Mouse (Mus musculus): ENCODE measurements at regions not wholly inside any gene's neighbourhood (a gene's known extent, or its start where the extent isn't known, plus 50 kb on each side); places are given as distances from the start of the nearest gene placed in this dataset.

DNA sequence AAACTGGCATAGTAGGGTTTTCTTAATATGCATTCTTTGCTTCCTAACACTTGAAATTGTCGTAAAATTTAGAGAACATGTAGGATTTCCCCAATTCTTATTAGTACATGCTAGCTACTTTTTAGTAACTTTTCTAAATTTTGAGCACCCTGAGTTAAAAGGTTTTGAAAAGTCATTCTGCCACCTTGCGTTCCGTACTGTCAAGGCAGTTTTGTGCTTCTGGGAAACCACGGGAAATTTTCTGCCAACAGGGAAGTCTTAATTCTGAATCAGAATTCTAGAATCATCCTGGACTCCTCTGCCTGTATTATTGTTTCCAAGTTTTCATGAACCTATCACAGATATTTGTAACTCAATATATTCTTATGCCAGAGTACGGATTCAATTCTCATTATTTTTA is 472.4 kb upstream of the N6amt1 start:
- 0 out of 2 replicates have a peak, but pooled peaks cover 2% of the 10 kb centered on the region for H3K9me3 ChIP-seq (replicated peaks)
- DNase-seq (ENCODE audit: low spot score) (no peak), ATAC-seq (ENCODE audit: extremely low read depth, insufficient number of reproducible peaks, low FRiP score, poor library complexity, severe bottlenecking) (no peak)
- TF ChIP-seq GATA1 (IDR thresholded peaks at IDR 0.05; ENCODE audit: borderline replicate concordance, low read length) (no peak), POLR2AphosphoS5 (IDR thresholded peaks at IDR 0.05; ENCODE audit: insufficient replicate concordance, low read depth, low read length) (no peak), CTCF (IDR thresholded peaks at IDR 0.05; ENCODE audit: low read depth, low read length) (no peak), TAL1 (conservative IDR thresholded peaks at IDR 0.05; ENCODE audit: low read depth, low read length) (no peak), GATA2 (IDR thresholded peaks at IDR 0.05; ENCODE audit: borderline replicate concordance, low read depth, low read length) (no peak)
- H3K4me1 ChIP-seq (ENCODE audit: insufficient read depth, low read depth, low read length), result no peaks in the 10 kb centered on the region
- H3K4me3 ChIP-seq (ENCODE audit: low read depth, low read length), result no peak overlapping the region
- H3K27me3 ChIP-seq (ENCODE audit: insufficient read depth, low read length), result no peaks in the 10 kb centered on the region
- no peaks in the 10 kb centered on the region for H3K36me3 ChIP-seq (replicated peaks)

DNA sequence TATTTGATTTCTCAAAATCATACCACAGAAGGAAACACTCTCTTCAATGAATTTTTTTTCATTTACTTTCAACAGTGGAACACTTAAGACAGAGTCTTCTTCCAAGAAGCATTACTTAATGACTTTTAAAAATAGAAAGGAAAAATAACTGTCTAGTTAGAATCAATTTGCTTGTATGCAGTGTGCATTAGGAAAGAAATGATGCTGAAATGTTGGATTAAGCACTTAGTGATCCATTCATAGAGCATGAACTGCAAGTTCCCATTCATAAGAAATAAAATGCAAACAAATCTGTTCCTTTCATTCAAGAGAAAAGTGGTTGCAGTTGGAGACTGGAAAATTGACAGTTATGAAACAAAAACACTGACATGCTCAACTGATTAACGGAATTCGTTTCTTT is 493.2 kb upstream of the N6amt1 start:
- Histone ChIP-seq H3K27me3 (ENCODE audit: insufficient read depth, low read length) (no peaks in the 10 kb centered on the region), H3K4me3 (ENCODE audit: low read depth, low read length) (no peak overlapping the region), H3K36me3 (replicated peaks) (no peaks in the 10 kb centered on the region), H3K4me1 (ENCODE audit: insufficient read depth, low read depth, low read length) (no peaks in the 10 kb centered on the region), H3K9me3 (replicated peaks) (no peaks in the 10 kb centered on the region)
- ATAC-seq (ENCODE audit: extremely low read depth, insufficient number of reproducible peaks, low FRiP score, poor library complexity, severe bottlenecking) (no peak), DNase-seq (ENCODE audit: low spot score) (no peak)
- TF ChIP-seq POLR2AphosphoS5 (IDR thresholded peaks at IDR 0.05; ENCODE audit: insufficient replicate concordance, low read depth, low read length) (no peak), CTCF (IDR thresholded peaks at IDR 0.05; ENCODE audit: low read depth, low read length) (no peak), GATA2 (IDR thresholded peaks at IDR 0.05; ENCODE audit: borderline replicate concordance, low read depth, low read length) (no peak)

DNA sequence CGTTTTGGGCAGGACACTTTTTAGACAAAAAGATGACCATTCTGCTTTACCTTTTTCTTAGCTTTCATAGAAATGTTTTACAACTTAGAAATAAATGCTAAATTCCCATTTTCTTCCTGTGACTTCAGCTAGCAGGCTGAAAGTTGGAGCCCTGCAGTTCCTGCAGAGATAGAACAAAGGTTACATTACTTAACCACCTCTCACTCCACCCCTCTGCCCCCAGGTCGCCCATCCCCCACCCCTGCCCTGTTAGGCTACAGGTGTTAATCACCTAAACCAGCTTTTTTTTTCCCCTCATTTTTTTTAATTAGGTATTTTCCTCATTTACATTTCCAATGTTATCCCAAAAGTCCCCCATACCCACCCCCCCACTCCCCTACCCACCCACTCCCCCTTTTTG is 498.1 kb upstream of the N6amt1 start:
- no peaks in the 10 kb centered on the region for H3K4me1 ChIP-seq (ENCODE audit: insufficient read depth, low read depth, low read length)
- H3K4me3 ChIP-seq (ENCODE audit: low read depth, low read length), result no peak overlapping the region
- H3K27me3 ChIP-seq (ENCODE audit: insufficient read depth, low read length), result no peaks in the 10 kb centered on the region
- no peaks in the 10 kb centered on the region for H3K36me3 ChIP-seq (replicated peaks)
- no peak for TF ChIP-seq CTCF (IDR thresholded peaks at IDR 0.05; ENCODE audit: low read depth, low read length)
- TF ChIP-seq POLR2AphosphoS5 (IDR thresholded peaks at IDR 0.05; ENCODE audit: insufficient replicate concordance, low read depth, low read length), result no peak
- no peak for TF ChIP-seq GATA2 (IDR thresholded peaks at IDR 0.05; ENCODE audit: borderline replicate concordance, low read depth, low read length)
- no peak for DNase-seq (ENCODE audit: low spot score)
- ATAC-seq (ENCODE audit: extremely low read depth, insufficient number of reproducible peaks, low FRiP score, poor library complexity, severe bottlenecking), result no peak
- no peaks in the 10 kb centered on the region for H3K9me3 ChIP-seq (replicated peaks)

DNA sequence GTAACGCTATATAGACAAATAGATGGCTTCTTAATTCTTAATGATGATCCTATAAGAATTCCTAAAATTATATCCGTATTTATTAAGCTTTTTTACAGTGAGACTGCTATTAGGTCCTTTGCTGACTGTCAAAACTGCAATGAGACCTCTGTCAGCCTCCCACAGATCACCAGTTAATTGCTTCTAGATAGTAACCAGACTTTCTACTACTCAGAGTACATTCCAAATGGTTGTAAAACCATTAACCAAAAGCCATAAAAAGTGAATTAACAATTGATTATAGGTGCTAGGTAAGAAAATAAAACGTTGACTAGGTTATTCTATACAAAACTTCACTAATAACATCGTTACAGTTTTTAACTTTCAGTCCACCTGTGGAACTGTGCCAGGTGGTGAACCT is 498.7 kb upstream of the N6amt1 start:
- H3K27me3 ChIP-seq (ENCODE audit: insufficient read depth, low read length), result no peaks in the 10 kb centered on the region
- no peaks in the 10 kb centered on the region for H3K9me3 ChIP-seq (replicated peaks)
- no peak for TF ChIP-seq POLR2AphosphoS5 (IDR thresholded peaks at IDR 0.05; ENCODE audit: insufficient replicate concordance, low read depth, low read length)
- TF ChIP-seq GATA2 (IDR thresholded peaks at IDR 0.05; ENCODE audit: borderline replicate concordance, low read depth, low read length), result no peak
- TF ChIP-seq TAL1 (conservative IDR thresholded peaks at IDR 0.05; ENCODE audit: low read depth, low read length), result no peak
- TF ChIP-seq GATA1 (IDR thresholded peaks at IDR 0.05; ENCODE audit: borderline replicate concordance, low read length), result no peak
- no peak for TF ChIP-seq CTCF (IDR thresholded peaks at IDR 0.05; ENCODE audit: low read depth, low read length)
- no peak for ATAC-seq (ENCODE audit: extremely low read depth, insufficient number of reproducible peaks, low FRiP score, poor library complexity, severe bottlenecking)
- no peaks in the 10 kb centered on the region for H3K4me1 ChIP-seq (ENCODE audit: insufficient read depth, low read depth, low read length)
- H3K36me3 ChIP-seq (replicated peaks), result no peaks in the 10 kb centered on the region
- DNase-seq (ENCODE audit: low spot score), result no peak
- no peak overlapping the region for H3K4me3 ChIP-seq (ENCODE audit: low read depth, low read length)

DNA sequence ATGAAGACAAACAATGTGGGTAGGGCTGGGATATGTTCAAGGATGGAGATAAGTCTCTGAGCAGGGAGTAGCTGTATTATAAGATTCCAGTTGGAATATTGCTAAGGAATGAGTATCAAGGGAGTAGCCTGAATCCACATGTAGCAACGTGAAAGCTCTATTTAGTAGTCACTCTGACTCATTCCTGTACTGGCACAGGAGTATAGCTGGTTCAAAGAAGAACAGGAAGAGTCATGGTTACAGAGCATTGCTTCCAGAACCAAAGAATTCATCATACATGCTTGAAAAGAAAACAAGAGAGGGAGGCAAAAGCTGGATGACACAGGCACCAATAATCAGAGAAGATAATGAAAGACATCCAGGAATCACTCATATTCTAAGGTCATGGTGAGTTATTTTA is 500.6 kb upstream of the N6amt1 start:
- Histone ChIP-seq H3K9me3 (replicated peaks) (no peaks in the 10 kb centered on the region), H3K4me1 (ENCODE audit: insufficient read depth, low read depth, low read length) (no peaks in the 10 kb centered on the region), H3K4me3 (ENCODE audit: low read depth, low read length) (no peak overlapping the region), H3K36me3 (replicated peaks) (no peaks in the 10 kb centered on the region), H3K27me3 (ENCODE audit: insufficient read depth, low read length) (no peaks in the 10 kb centered on the region)
- ATAC-seq (ENCODE audit: extremely low read depth, insufficient number of reproducible peaks, low FRiP score, poor library complexity, severe bottlenecking) (no peak), DNase-seq (ENCODE audit: low spot score) (no peak)
- TF ChIP-seq CTCF (IDR thresholded peaks at IDR 0.05; ENCODE audit: low read depth, low read length) (no peak), GATA1 (IDR thresholded peaks at IDR 0.05; ENCODE audit: borderline replicate concordance, low read length) (no peak), TAL1 (conservative IDR thresholded peaks at IDR 0.05; ENCODE audit: low read depth, low read length) (no peak), POLR2AphosphoS5 (IDR thresholded peaks at IDR 0.05; ENCODE audit: insufficient replicate concordance, low read depth, low read length) (no peak), GATA2 (IDR thresholded peaks at IDR 0.05; ENCODE audit: borderline replicate concordance, low read depth, low read length) (no peak)

DNA sequence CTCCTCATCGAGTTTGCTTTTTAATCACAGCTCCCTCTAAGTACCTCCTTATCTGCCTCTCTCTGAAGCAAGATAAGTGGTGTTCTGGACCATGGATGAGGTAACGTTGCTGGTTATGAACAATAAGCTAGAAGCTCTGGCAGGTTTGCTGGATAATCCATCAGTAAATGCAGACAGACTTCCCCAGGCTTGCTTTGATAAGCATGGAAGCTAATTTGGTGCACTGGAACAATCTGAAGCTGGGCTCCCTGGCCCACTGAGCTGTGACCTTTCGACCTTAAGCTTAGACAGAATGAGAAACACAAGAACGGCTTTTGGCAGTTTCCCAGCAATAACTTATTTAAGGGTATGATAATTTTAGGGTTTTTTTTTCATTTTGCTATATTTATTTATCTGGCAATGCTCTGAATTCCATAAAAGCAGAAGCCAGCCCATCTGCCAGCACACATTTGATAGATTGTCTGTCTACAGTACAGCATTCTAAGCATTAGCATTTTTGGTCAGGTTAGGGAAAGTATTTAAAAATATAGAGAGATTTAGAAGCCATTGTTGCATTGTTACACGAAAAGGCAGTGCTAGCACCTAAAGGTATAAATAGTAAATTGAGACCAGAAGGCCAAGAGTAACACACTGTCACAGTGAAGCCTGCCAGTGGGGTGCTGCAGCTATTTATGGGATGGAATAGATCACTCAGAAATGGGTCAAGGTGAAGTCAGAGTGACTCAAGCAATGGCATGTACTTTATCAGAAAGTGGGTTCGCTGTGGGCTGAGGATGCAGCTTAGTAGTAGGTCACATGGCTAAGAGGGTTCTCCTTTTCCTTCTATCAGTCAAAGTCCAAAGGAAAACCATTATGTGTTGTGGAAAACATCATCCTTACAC is 515.3 kb upstream of the N6amt1 start:
- no peak for TF ChIP-seq TAL1 (conservative IDR thresholded peaks at IDR 0.05; ENCODE audit: low read depth, low read length)
- TF ChIP-seq CTCF (IDR thresholded peaks at IDR 0.05; ENCODE audit: low read depth, low read length), result no peak
- no peak for TF ChIP-seq GATA1 (IDR thresholded peaks at IDR 0.05; ENCODE audit: borderline replicate concordance, low read length)
- TF ChIP-seq GATA2 (IDR thresholded peaks at IDR 0.05; ENCODE audit: borderline replicate concordance, low read depth, low read length), result no peak
- no peak for TF ChIP-seq POLR2AphosphoS5 (IDR thresholded peaks at IDR 0.05; ENCODE audit: insufficient replicate concordance, low read depth, low read length)
- H3K9me3 ChIP-seq (replicated peaks), result no peaks in the 10 kb centered on the region
- no peaks in the 10 kb centered on the region for H3K27me3 ChIP-seq (ENCODE audit: insufficient read depth, low read length)
- no peaks in the 10 kb centered on the region for H3K4me1 ChIP-seq (ENCODE audit: insufficient read depth, low read depth, low read length)
- ATAC-seq (ENCODE audit: extremely low read depth, insufficient number of reproducible peaks, low FRiP score, poor library complexity, severe bottlenecking) (no peak), DNase-seq (ENCODE audit: low spot score) (no peak)
- H3K36me3 ChIP-seq (replicated peaks), result no peaks in the 10 kb centered on the region
- H3K4me3 ChIP-seq (ENCODE audit: low read depth, low read length), result no peak overlapping the region

All from G1E (cell line).